Mouse (Mus musculus) G1E (cell line): ENCODE results near the gene Sphkap.

Source experiments
- CTCF ChIP-seq: IDR thresholded peaks from 2 replicates; pipeline ENCODE4 v1.5.1; 2012; ENCODE audit warnings: low read depth, low read length, inconsistent platforms, mixed read lengths
- GATA1 ChIP-seq: IDR thresholded peaks from 2 replicates; pipeline ENCODE4 v1.6.1; 2012; ENCODE audit warnings: borderline replicate concordance, low read length, inconsistent platforms, mixed read lengths

DNA sequence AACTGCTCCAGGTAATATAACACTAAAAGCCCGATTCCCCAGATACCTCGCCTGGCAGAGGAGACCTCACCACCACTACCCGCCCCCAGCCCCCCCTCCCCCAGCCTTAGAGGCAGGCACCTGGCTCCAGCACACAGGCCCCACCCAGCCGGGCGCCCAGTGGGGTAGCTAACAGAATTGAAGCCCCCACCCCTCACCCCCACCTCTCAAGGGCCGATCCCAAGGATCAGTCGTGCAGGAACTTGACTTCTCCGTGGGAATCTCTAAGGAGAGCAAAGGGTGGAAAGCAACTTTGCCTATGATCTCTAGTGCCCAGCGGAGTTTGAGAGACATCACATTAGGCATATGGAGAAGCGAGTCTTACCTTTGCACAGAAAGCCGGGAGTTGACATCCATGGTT lies 384 bp downstream of the Sphkap start:
- TF ChIP-seq CTCF (no peak), GATA1 (no peak)
